Mouse (Mus musculus) ES-Bruce4 (cell line): ENCODE data around the gene Rhoj. TPM values are rescaled to one million over a fixed set of nuclear protein-coding genes. Genes with fewer than 3 reads are reported as not detected.
"Not testable (repeated sequence)": the region's sequence is repeated elsewhere in the genome, so short reads cannot be mapped to it uniquely, and the experiment has no call there.

Experiments used
- H3K27ac ChIP-seq: 2 replicates; pipeline ENCODE4 v1.5.1; 2012; ENCODE audit warnings: low read length, inconsistent platforms; ENCODE audit not compliant: insufficient read depth
- H3K27me3 ChIP-seq: 2 replicates; pipeline ENCODE4 v1.6.1; 2012; ENCODE audit warnings: mild to moderate bottlenecking, low read length, inconsistent platforms; ENCODE audit not compliant: control insufficient read depth, poor library complexity, insufficient read depth, severe bottlenecking
- H3K36me3 ChIP-seq: 2 replicates; pipeline ENCODE4 v1.6.1; 2012; ENCODE audit warnings: inconsistent platforms, mild to moderate bottlenecking, low read length, moderate library complexity; ENCODE audit not compliant: control insufficient read depth, poor library complexity, insufficient read depth, severe bottlenecking
- H3K4me1 ChIP-seq: one replicate; pipeline ENCODE4 v1.8.1; 2011; ENCODE audit warnings: low read length; ENCODE audit not compliant: control insufficient read depth, insufficient read depth
- H3K4me3 ChIP-seq: 2 replicates; pipeline ENCODE4 v1.5.1; 2011; ENCODE audit warnings: low read depth, mild to moderate bottlenecking, low read length
- H3K9ac ChIP-seq: 2 replicates; pipeline ENCODE4 v1.6.1; 2012; ENCODE audit warnings: low read depth, mild to moderate bottlenecking, inconsistent platforms; ENCODE audit not compliant: poor library complexity, severe bottlenecking
- H3K9me3 ChIP-seq: replicated peaks from 2 replicates; pipeline ENCODE4 v1.6.1; 2012; ENCODE audit warnings: mild to moderate bottlenecking, low read length, inconsistent platforms; ENCODE audit not compliant: control insufficient read depth, poor library complexity, insufficient read depth, severe bottlenecking
- CTCF ChIP-seq: IDR thresholded peaks from one replicate; pipeline ENCODE4 v1.8.1; 2011; ENCODE audit warnings: low read depth, low read length
- EP300 ChIP-seq: IDR thresholded peaks from 2 replicates; pipeline ENCODE4 v1.6.1; 2011; ENCODE audit warnings: low read depth, low read length; ENCODE audit not compliant: insufficient read depth
- POLR2A ChIP-seq: IDR thresholded peaks from one replicate; pipeline ENCODE4 v1.8.1; 2011; ENCODE audit warnings: low read length; ENCODE audit not compliant: insufficient read depth
- polyA plus RNA-seq: library from polyadenylated mRNA; stranded (reverse); fragments of >200 nt; gene quantifications from 2 replicates; pipeline ENCODE4 v1.2.4, GENCODE M21; 2011; ENCODE audit warnings: low read depth; ENCODE audit not compliant: missing spikeins, insufficient read depth, insufficient read length

Gene Rhoj
- polyA plus RNA-seq, 1 experiment = not detected

- no peaks in the 10 kb centered on the region for H3K9me3 ChIP-seq
- H3K4me1 ChIP-seq = no peaks in the 10 kb centered on the region
- H3K27ac ChIP-seq = no peak overlapping the region
- H3K4me3 ChIP-seq = no peak overlapping the region
- H3K36me3 ChIP-seq = no peaks in the 10 kb centered on the region
- TF ChIP-seq CTCF (no peak), POLR2A (no peak)
- H3K27me3 ChIP-seq = no peaks in the 10 kb centered on the region; the same call in 1 of the 2 replicates
- H3K9ac ChIP-seq = no peak overlapping the region
These were observed 21.1 kb downstream of the Rhoj start for GRCm38 (mm10) chr12:75329188-75329587.

DNA sequence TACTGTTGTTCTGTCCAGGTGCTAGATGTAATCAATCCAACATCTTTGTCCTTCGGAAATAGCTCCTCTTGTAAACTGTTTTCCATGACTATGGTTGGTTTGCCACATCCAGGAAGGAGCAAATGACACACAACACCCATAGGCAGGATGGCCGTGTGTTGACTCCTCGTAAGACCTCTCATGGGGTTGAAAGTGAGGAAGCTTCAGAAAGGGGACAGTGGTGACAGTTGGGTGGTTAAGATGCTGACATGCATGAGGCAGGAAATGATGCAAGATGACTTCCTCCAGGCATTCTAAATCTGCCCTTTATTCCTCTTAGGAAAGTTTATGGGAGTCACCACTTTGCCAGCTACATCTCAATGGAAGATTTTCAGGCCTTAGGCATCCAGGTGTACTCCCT lies 31.8 kb downstream of the Rhoj start:
- H3K9me3 ChIP-seq = no peaks in the 10 kb centered on the region
- no peak for TF ChIP-seq EP300
- no peak for TF ChIP-seq CTCF
- no peak for TF ChIP-seq POLR2A
- H3K4me1 ChIP-seq = no peaks in the 10 kb centered on the region
- H3K4me3 ChIP-seq = no peak overlapping the region
- no peak overlapping the region for H3K27ac ChIP-seq
- no peak overlapping the region for H3K9ac ChIP-seq
- H3K27me3 ChIP-seq = no peaks in the 10 kb centered on the region
- H3K36me3 ChIP-seq = no peaks in the 10 kb centered on the region

GRCm38 (mm10) chr12:75340331-75340730 lies 32.2 kb downstream of the Rhoj start:
- TF ChIP-seq CTCF (no peak), POLR2A (no peak), EP300 (no peak)
- H3K4me1 ChIP-seq = no peaks in the 10 kb centered on the region

DNA sequence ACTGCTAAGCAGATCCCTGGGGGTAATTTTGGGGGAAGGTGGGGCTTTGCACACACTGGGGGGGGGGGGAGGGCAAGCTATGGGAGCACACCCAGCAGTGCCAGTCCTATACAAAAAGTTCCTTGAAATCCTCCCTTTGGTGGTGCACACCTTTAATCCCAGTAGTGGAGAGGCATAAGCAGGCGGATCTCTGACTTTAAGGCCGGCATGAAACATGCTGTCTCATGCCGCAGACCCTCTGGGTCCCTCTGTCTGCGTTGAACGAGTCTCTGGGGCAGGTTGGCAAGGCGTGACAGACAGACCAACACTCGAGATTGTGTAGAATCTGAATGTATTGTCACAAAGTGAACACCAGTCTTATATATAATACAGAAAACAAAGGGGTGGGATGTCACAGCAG lies 40.4 kb downstream of the Rhoj start:
- Histone ChIP-seq H3K4me3 (no peak overlapping the region), H3K27ac (no peak overlapping the region), H3K27me3 (no peaks in the 10 kb centered on the region; the same call in 1 of the 2 replicates), H3K36me3 (no peaks in the 10 kb centered on the region), H3K4me1 (no peaks in the 10 kb centered on the region), H3K9me3 (no peaks in the 10 kb centered on the region), H3K9ac (no peak overlapping the region)
- TF ChIP-seq CTCF (no peak), EP300 (no peak), POLR2A (no peak)

More at GRCm38 (mm10) chr12:75340331-75340730, 32.2 kb downstream of the Rhoj start:
- no peaks in the 10 kb centered on the region for H3K27me3 ChIP-seq
- no peaks in the 10 kb centered on the region for H3K36me3 ChIP-seq
- no peaks in the 10 kb centered on the region for H3K9me3 ChIP-seq
- H3K27ac ChIP-seq = no peak overlapping the region
- H3K9ac ChIP-seq = no peak overlapping the region
- H3K4me3 ChIP-seq = no peak overlapping the region

DNA sequence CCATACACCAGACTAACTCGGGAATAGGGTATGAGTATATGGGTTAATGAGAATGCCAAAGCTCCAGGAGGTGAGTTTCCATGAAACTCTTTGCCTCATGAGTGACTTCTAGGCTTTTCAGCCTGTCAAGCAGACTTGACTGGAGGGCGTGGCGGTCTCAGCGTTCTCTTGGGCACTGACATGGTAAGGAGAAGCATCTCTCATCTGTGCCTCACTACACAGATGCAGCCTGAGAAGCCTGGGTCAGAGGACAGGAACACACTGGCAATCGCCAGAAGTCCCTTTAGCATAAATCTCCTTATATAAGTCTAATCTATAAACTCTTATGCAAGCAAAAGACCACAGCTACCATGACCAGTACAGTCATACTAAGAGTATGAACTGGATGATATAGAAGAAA lies 41.4 kb downstream of the Rhoj start:
- not testable (repeated sequence) for H3K36me3 ChIP-seq, H3K4me3 ChIP-seq, H3K9me3 ChIP-seq, H3K9ac ChIP-seq, H3K4me1 ChIP-seq, H3K27me3 ChIP-seq, H3K27ac ChIP-seq

DNA sequence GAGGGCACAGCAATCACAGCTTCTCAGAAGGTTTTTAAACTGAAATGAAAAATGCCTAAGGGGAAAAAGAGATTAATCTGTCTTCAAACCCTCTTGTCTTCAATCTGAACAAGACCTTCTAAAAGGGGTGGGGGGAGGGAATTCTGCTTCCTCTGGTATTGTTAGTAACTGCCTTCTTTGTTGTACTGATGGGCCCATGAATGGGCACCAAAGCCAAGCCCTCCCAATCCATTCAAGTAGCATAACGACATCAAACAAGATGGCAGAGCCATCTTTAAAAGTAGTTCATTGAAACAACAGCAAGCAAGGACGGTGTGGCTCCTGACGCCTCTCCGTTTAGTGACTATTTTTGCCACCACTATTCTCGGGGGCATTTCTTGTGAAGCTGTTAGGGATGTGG lies 42.6 kb downstream of the Rhoj start:
- Histone ChIP-seq H3K27me3 (no peaks in the 10 kb centered on the region; the same call in 1 of the 2 replicates), H3K4me3 (no peak overlapping the region), H3K36me3 (no peaks in the 10 kb centered on the region), H3K9me3 (no peaks in the 10 kb centered on the region), H3K9ac (no peak overlapping the region), H3K27ac (no peak overlapping the region), H3K4me1 (no peaks in the 10 kb centered on the region)
- no peak for TF ChIP-seq POLR2A
- no peak for TF ChIP-seq CTCF
- no peak for TF ChIP-seq EP300
